Mouse (Mus musculus) megakaryocyte-erythroid progenitor cell, adult 5-6 weeks (primary cell): Measurements from ENCODE around the gene Selenoo. TPM values are rescaled to one million over a fixed set of nuclear protein-coding genes. Genes with fewer than 3 reads are reported as not detected.

Source experiments
- ATAC-seq: replicated peaks from 2 replicates; pipeline ENCODE4 v1.8.0; 2016; ENCODE audit warnings: mild to moderate bottlenecking, inconsistent platforms; ENCODE audit not compliant: severe bottlenecking, poor library complexity, low FRiP score, low TSS enrichment
- total RNA-seq, 2 experiments: library from RNA; stranded (forward) in 1 of 2; stranded (reverse) in 1 of 2; fragments of 200-1000, 215-1000 nt in 1 of 2; fragments of >200 nt in 1 of 2; fragmentation: Nextera tagmentation in 1 of 2; gene quantifications; 2 replicates each; pipeline ENCODE4 v1.2.3; 2014 to 2017

Selenoo gene
- total RNA-seq, 2 experiments from 2014 or later, result 15.3 to 18.5 TPM

DNA sequence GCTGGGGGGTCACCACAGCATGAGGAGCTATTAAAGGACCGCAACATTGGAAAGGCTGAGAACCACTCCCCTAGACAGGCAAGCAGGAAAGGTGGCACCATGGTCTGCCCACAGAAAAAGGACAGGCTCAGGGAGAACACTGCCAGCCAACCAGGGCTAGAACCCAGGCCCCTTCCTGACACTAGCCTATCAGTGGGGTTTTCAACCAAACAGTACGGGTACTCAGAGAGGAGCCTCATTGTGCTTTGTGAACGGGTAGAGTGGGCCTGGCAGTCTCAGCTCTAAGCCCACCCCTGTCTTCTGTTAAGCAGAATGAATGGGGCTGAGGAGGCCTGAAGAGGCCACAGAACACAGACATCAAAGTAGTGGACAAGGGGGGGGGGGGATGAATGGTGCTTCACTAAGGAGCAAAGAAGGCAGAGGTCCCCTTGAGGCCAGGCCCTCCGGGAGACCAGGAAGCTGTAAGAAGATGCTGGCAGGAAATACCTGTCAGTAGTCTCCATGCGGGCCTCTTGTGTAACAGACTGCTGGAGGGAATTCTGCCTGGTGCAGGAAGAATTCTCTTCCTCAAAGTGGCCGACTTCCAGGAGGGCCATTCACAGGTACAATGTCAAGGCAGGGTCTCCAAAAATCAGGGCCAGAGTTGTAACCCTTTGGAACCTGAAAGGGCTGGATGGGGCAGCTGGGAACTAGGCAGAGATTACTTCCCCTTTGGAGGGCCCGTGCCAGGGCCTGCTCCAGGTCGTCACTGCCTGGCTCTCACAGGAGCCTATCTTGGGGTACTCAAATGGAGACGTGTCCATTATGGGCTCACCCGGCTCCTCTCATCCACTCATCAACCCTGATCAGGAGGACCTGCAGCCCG, 14.0 kb upstream of the Selenoo start, which contains the start of gene Trabd:
TSS of gene Trabd (plus strand) at position 512 of the 865 bp plus-strand sequence.
- ATAC-seq, result no peak; the same call in 1 of the 2 replicates

GRCm38 (mm10) chr15:89075478-89076147, 13.3 kb upstream of the Selenoo start:
- peak; percentile 65 for ATAC-seq

- ATAC-seq, result peak; percentile 18; the same call in 1 of the 2 replicates
These were observed 12.6 kb upstream of the Selenoo start for GRCm38 (mm10) chr15:89076156-89076731.

DNA sequence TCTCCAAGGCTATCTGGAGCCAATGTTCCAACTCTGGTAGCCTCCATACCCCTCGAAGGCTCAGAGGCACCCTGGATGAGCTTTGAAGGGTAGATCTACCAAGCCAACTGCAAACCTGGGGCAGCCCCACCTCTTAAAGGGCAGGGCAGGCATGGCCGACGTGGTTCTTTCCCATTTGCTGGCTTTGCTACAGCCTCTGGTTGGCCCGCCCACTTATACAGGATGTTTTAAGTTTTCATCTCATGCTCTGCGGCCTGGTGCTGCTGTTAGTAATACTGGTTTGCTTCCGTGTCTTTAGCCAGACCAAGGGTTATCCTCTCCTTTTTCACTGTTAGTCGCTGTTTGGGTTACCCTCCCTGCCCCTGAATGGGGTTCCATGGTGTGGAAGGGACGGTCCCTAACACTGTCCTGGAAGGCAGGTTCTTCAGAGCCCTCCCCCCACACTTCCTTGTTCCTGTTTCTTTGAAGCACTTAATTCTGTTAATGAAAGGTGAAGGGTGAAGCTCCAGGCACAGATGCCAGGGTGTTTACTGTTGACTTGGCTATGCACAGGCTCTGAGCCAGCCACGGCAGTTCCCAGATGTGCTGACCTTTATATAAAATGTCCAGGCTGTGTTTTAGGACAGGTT, 10.6 kb upstream of the Selenoo start:
- ATAC-seq, result peak; percentile 83

GRCm38 (mm10) chr15:89083906-89084305, 5.0 kb upstream of the Selenoo start:
- ATAC-seq, result no peak

- no peak for ATAC-seq
These were observed 4.1 kb upstream of the Selenoo start for GRCm38 (mm10) chr15:89084826-89085225.

GRCm38 (mm10) chr15:89089248-89090051, 566 bp downstream of the Selenoo start:
- ATAC-seq, result peak; percentile 23; the same call in 1 of the 2 replicates

DNA sequence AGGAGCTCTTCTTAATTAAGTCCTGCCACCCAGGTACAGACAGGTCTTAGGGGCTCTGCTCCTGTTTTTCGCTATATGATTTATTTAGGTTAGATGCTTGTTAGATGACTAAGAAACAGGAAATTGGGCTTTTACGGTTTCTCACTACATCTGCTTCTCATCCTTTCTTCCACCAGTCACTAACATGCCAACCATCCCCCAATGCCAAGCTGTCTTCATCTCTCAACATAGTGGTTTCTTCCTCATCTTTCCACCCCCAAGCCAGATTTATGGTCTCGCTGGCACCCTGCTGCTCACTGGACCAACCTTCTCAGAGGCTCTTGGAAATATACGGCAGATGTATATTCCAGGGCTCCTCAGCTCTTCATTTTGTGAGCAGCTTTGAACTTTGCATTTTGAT, 1.8 kb downstream of the Selenoo start:
- ATAC-seq, result no peak

DNA sequence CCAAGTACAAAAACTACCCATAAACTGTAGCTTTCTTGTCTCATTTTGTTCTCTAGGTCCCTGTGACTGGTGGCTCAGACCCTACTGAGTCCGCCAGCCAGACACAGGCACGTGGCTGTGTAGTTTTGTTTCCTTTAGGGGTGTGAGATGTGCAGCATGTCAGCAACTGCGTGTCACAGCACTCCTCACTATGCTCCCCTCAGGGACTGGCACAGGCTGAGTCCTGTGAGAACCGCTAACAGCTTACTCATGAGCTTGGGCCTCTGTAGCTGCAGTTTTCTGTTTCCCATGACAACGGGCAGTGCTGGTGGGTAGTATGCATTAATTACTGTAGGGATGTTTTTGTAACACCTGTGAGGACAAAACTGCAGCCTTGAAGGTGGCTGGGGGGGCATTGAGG, 3.3 kb downstream of the Selenoo start:
- no peak for ATAC-seq

DNA sequence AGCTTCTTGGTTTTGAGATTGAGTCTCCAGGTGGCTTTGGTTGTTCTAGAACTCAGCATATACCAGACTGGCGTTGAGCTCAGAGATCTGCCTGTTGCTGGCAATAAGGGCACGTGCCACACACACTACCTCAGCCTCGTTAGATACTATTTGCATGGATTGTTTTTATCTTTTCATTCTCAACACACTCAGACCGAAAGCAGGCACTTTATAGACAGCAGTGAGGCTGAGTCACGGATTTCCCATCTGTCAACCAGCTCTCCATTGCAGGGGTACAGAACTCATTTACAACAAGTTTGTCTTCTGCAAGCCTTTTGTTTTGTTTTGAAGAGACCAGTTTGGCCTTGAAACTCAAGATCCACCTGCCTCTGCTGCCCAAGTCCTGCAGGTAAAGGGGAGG, 8.6 kb downstream of the Selenoo start:
- ATAC-seq, result no peak

DNA sequence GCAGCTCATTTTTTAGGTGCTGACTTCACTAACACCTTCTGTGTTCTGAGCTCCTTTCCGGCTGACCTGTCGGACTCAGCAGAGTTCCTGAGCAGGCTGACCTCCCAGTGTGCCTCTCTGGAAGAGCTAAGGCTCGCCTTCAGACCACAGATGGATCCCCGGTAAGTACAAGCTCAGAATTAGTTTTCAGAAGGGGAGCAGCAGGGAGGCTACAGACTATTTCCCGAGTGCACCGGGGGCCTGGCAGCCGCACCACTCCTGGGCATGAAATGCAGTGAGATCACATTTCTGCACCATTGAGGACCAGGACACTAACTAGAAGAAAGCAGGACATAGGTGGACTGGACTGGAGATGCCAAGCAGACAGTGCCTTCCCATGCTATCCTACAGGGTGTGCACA, 9.7 kb downstream of the Selenoo start:
- ATAC-seq, result no peak

- ATAC-seq, result no peak
These were observed 11.9 kb downstream of the Selenoo start for GRCm38 (mm10) chr15:89100823-89101222.

- ATAC-seq, result no peak
These were observed 13.8 kb downstream of the Selenoo start for GRCm38 (mm10) chr15:89102646-89103045.

DNA sequence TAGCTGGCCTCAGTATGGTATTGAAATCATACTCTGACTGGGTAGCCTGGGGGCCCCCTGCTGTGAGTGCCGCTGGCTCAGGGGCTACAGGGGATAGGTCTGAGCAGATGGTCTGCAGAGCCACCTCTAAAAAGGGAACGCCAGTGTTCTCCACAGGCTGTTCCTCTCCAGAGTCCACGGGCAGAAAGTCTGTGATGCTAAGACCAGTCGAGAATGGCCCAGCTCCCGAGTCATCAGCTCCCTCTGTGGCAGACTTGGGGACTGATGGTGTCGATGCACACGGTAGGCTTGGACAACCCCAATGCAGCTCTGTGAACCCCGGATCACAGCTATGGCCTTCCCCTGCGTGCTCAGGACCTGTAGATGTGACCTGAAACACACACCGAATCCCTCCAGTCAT, 15.0 kb downstream of the Selenoo start:
- 0 out of 2 replicates have a peak, but pooled peaks have one; percentile 16 for ATAC-seq

GRCm38 (mm10) chr15:89104425-89104824, 15.5 kb downstream of the Selenoo start:
- ATAC-seq, result no peak

GRCm38 (mm10) chr15:89106073-89106472, 17.2 kb downstream of the Selenoo start:
- no peak for ATAC-seq

DNA sequence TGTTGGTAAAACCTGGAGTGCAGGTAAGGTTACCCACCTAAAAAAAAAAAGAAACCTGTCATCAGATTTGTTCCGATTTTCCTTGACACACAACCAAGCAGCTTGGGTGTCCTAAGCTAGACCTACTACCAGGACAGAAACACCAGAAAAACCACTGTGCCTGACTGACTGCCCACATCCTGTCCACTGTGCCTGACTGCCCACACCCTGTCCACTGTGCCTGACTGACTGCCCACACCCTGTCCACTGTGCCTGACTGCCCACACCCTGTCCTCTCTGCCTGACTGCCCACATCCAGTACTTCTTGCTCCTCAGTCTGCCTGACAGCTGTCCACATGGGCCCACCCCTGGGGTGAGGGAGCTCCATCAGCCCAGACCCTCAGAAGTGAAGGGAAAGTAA, 18.1 kb downstream of the Selenoo start:
- ATAC-seq, result no peak

DNA sequence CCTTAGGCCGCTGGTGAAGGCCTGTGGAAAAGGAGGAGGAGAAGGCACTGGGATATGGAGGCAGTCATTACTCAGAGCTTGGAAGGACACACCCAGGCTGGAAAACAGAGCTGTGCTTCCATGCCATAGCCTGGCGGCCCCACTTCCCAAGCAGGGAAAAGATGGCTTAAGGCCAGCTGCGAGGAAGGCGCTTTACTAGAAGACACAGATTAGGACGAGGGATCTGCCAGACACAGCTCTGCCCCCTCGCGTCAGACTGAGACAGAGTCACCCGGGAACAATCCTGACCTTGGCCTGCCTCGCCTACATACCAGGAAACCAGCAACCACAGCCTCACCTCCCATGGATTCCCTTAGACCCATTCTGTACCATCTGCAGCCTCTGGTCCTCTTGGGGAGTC, 21.3 kb downstream of the Selenoo start:
- no peak for ATAC-seq

GRCm38 (mm10) chr15:89118007-89118406, 29.1 kb downstream of the Selenoo start:
- ATAC-seq, result no peak
